Mouse (Mus musculus): ENCODE data around the gene Slco1a5. TPM values are rescaled to one million over a fixed set of nuclear protein-coding genes. Genes with fewer than 3 reads are reported as not detected.
"Not testable (repeated sequence)": the region's sequence is repeated elsewhere in the genome, so short reads cannot be mapped to it uniquely, and the experiment has no call there.

Gene Slco1a5
- polyA plus RNA-seq, 1 experiment from 2014 or later, result not detected

GRCm38 (mm10) chr6:142362036-142362435, 39.3 kb upstream of the Slco1a5 start:
- Histone ChIP-seq H3K9ac (replicated peaks) (no peak overlapping the region), H3K4me2 (ENCODE audit: low read depth, low read length) (no peak overlapping the region), H3K27ac (ENCODE audit: low read depth) (no peak overlapping the region), H3K4me1 (ENCODE audit: insufficient read depth) (no peaks in the 10 kb centered on the region), H3K4me3 (ENCODE audit: low read depth, low read length) (no peak overlapping the region), H3K9me3 (ENCODE audit: low read length) (no peaks in the 10 kb centered on the region), H3K36me3 (replicated peaks; ENCODE audit: insufficient read depth, low read length) (peaks cover 67% of the 10 kb centered on the region), H3K27me3 (ENCODE audit: insufficient read depth, low read length) (no peaks in the 10 kb centered on the region)
- no peak for TF ChIP-seq CTCF (IDR thresholded peaks at IDR 0.05; ENCODE audit: low read depth)
- TF ChIP-seq EP300 (IDR thresholded peaks at IDR 0.05; ENCODE audit: low read depth), result no peak
- DNase-seq (no peak), ATAC-seq (no peak)
- 89% methylated on average over 6 of the region's 6 CpGs for WGBS (ENCODE audit: insufficient replicate concordance)

- H3K4me2 ChIP-seq (ENCODE audit: low read depth, low read length), result no peak overlapping the region
- H3K36me3 ChIP-seq (replicated peaks; ENCODE audit: insufficient read depth, low read length), result peaks cover 66% of the 10 kb centered on the region
- 71% methylated on average over 7 of the region's 7 CpGs for WGBS (ENCODE audit: insufficient replicate concordance)
- ATAC-seq (no peak), DNase-seq (no peak)
- no peak overlapping the region for H3K4me3 ChIP-seq (ENCODE audit: low read depth, low read length)
- H3K9me3 ChIP-seq (ENCODE audit: low read length), result no peaks in the 10 kb centered on the region
- no peaks in the 10 kb centered on the region for H3K27me3 ChIP-seq (ENCODE audit: insufficient read depth, low read length)
- no peak overlapping the region for H3K9ac ChIP-seq (replicated peaks)
- no peaks in the 10 kb centered on the region for H3K4me1 ChIP-seq (ENCODE audit: insufficient read depth)
- no peak for TF ChIP-seq CTCF (IDR thresholded peaks at IDR 0.05; ENCODE audit: low read depth)
- no peak for TF ChIP-seq EP300 (IDR thresholded peaks at IDR 0.05; ENCODE audit: low read depth)
- no peak overlapping the region for H3K27ac ChIP-seq (ENCODE audit: low read depth)
Measured at GRCm38 (mm10) chr6:142357106-142357505, 34.3 kb upstream of the Slco1a5 start.

- not testable (repeated sequence) for H3K27ac ChIP-seq (ENCODE audit: low read depth); H3K4me3 ChIP-seq (ENCODE audit: low read depth, low read length); H3K4me2 ChIP-seq (ENCODE audit: low read depth, low read length); H3K4me1 ChIP-seq (ENCODE audit: insufficient read depth); DNase-seq; H3K9me3 ChIP-seq (ENCODE audit: low read length); H3K27me3 ChIP-seq (ENCODE audit: insufficient read depth, low read length); H3K9ac ChIP-seq (replicated peaks); ATAC-seq
- peaks cover 44% of the 10 kb centered on the region for H3K36me3 ChIP-seq (replicated peaks; ENCODE audit: insufficient read depth, low read length)
- WGBS (ENCODE audit: insufficient replicate concordance), result 83% methylated on average over 3 of the region's 3 CpGs
Measured at GRCm38 (mm10) chr6:142352099-142352498, 29.3 kb upstream of the Slco1a5 start.

- H3K4me2 ChIP-seq (ENCODE audit: low read depth, low read length), result peak overlapping the region; percentile 64
- no peak overlapping the region for H3K4me3 ChIP-seq (ENCODE audit: low read depth, low read length)
- no peaks in the 10 kb centered on the region for H3K9me3 ChIP-seq (ENCODE audit: low read length)
- DNase-seq (peak; percentile 68), ATAC-seq (peak; percentile 43)
- no peak overlapping the region for H3K9ac ChIP-seq (replicated peaks)
- H3K27ac ChIP-seq (ENCODE audit: low read depth), result peak overlapping the region; percentile 55
- H3K36me3 ChIP-seq (replicated peaks; ENCODE audit: insufficient read depth, low read length), result peaks cover 18% of the 10 kb centered on the region
- TF ChIP-seq CTCF (IDR thresholded peaks at IDR 0.05; ENCODE audit: low read depth) (no peak), EP300 (IDR thresholded peaks at IDR 0.05; ENCODE audit: low read depth) (no peak)
- no peaks in the 10 kb centered on the region for H3K27me3 ChIP-seq (ENCODE audit: insufficient read depth, low read length)
- WGBS (ENCODE audit: insufficient replicate concordance), result 66% methylated on average over 11 of the region's 11 CpGs
- peaks cover 17% of the 10 kb centered on the region for H3K4me1 ChIP-seq (ENCODE audit: insufficient read depth)
Measured at GRCm38 (mm10) chr6:142347431-142348385, 24.9 kb upstream of the Slco1a5 start.

GRCm38 (mm10) chr6:142346181-142347110, 23.7 kb upstream of the Slco1a5 start:
- Histone ChIP-seq H3K27me3 (ENCODE audit: insufficient read depth, low read length) (no peaks in the 10 kb centered on the region), H3K27ac (ENCODE audit: low read depth) (peak overlapping the region; percentile 90), H3K9ac (replicated peaks) (peak overlapping the region; percentile 74), H3K4me1 (ENCODE audit: insufficient read depth) (peaks cover 17% of the 10 kb centered on the region), H3K9me3 (ENCODE audit: low read length) (no peaks in the 10 kb centered on the region), H3K4me2 (ENCODE audit: low read depth, low read length) (peak overlapping the region; percentile 64), H3K36me3 (replicated peaks; ENCODE audit: insufficient read depth, low read length) (peaks cover 11% of the 10 kb centered on the region; the same call in 1 of the 2 replicates), H3K4me3 (ENCODE audit: low read depth, low read length) (peak overlapping the region; percentile 88)
- ATAC-seq, result no peak; the same call in 1 of the 2 replicates
- no peak for TF ChIP-seq EP300 (IDR thresholded peaks at IDR 0.05; ENCODE audit: low read depth)
- WGBS (ENCODE audit: insufficient replicate concordance), result 35% methylated on average over 12 of the region's 12 CpGs
- no peak for DNase-seq

Measured in liver, postnatal 0 days (tissue).